Mouse (Mus musculus) testis, adult 2 months (tissue): Measurements from ENCODE around the gene Sycp1.

Experiments
- CTCF ChIP-seq: fragments of 200-500 bp; IDR thresholded peaks from 2 replicates; pipeline ENCODE4 v1.5.1; 2012; ENCODE audit warnings: low read depth, mild to moderate bottlenecking, inconsistent platforms, low read length, moderate library complexity; ENCODE audit not compliant: control insufficient read depth, insufficient read depth, insufficient replicate concordance
- POLR2A ChIP-seq: fragments of 200-500 bp; IDR thresholded peaks from 2 replicates; pipeline ENCODE4 v1.6.1; 2012; ENCODE audit warnings: low read depth, mild to moderate bottlenecking, inconsistent platforms, low read length, moderate library complexity; ENCODE audit not compliant: control insufficient read depth

- TF ChIP-seq CTCF (no peak), POLR2A (no peak)
These were observed 36.8 kb downstream of the Sycp1 start for GRCm38 (mm10) chr3:102899136-102899535.
